In genomic region chr15:83699834-83700592, GRCm38 (mm10) we compare ENCODE assay signal across 16 mouse cellular contexts. TPM values are rescaled to one million over a fixed set of nuclear protein-coding genes. Genes with fewer than 3 reads are reported as not detected.
DNase-seq lines count a peak whose midpoint lies in the region; ATAC-seq and TF ChIP-seq lines count a peak whose summit lies in the region.
"Had no signal": no experiment of that assay in that cellular context is flagged by ENCODE, and none has a peak within 500 bp of the region (broad histone marks: within the 10 kb centered on the region; RNA-seq: fewer than 3 reads in every experiment).

No protein-coding gene starts in this region.

- no peaks in the 10 kb centered on the region for H3K27me3 ChIP-seq in stomach, embryonic 14.5 days (ENCODE audit: control insufficient read depth, insufficient read depth, low read length)
- no peaks in the 10 kb centered on the region for H3K27me3 ChIP-seq in stomach, postnatal 0 days (ENCODE audit: control insufficient read depth, insufficient read depth, low read length)
- peaks cover 7% of the 10 kb centered on the region; the same call in 1 of the 2 replicates for H3K27me3 ChIP-seq in forebrain, embryonic 12.5 days
- H3K27me3 ChIP-seq in limb, embryonic 12.5 days: no peaks in the 10 kb centered on the region; the same call in 1 of the 2 replicates
- H3K27me3 ChIP-seq: stomach, embryonic 15.5 days had no signal

- 0 out of 2 replicates have a peak, but pooled peaks have one; percentile 6 for ATAC-seq in stomach, embryonic 14.5 days (ENCODE audit: insufficient number of reproducible peaks, insufficient read depth, low FRiP score, low read depth)
- ATAC-seq in stomach, postnatal 0 days (ENCODE audit: low FRiP score, low TSS enrichment): no peak
- ATAC-seq in forebrain, embryonic 12.5 days (ENCODE audit: low FRiP score): peak; percentile 39; the same call in 1 of the 2 replicates
- ATAC-seq in limb, embryonic 12.5 days (ENCODE audit: insufficient number of reproducible peaks, insufficient read depth, low FRiP score, low TSS enrichment, low read depth): peak; percentile 56; the same call in 1 of the 2 replicates

- no peak overlapping the region for H3K27ac ChIP-seq in stomach, embryonic 14.5 days (ENCODE audit: low read length)
- no peak overlapping the region for H3K27ac ChIP-seq in stomach, postnatal 0 days (replicated peaks)
- 0 out of 2 replicates have a peak overlapping the region, but pooled peaks have one; percentile 42 for H3K27ac ChIP-seq in forebrain, embryonic 12.5 days
- H3K27ac ChIP-seq in limb, embryonic 12.5 days: peak overlapping the region; percentile 74
- H3K27ac ChIP-seq: stomach, embryonic 15.5 days had no signal

- H3K4me1 ChIP-seq in stomach, embryonic 14.5 days (ENCODE audit: control insufficient read depth, insufficient read depth, low read length): peaks cover 27% of the 10 kb centered on the region
- no peaks in the 10 kb centered on the region for H3K4me1 ChIP-seq in stomach, postnatal 0 days (replicated peaks; ENCODE audit: control insufficient read depth, insufficient read depth)
- peaks cover 47% of the 10 kb centered on the region for H3K4me1 ChIP-seq in forebrain, embryonic 12.5 days
- peaks cover 59% of the 10 kb centered on the region for H3K4me1 ChIP-seq in limb, embryonic 12.5 days (replicated peaks)

- 37% methylated on average over 11 of the region's 11 CpGs for WGBS in stomach, embryonic 14.5 days
- WGBS in stomach, postnatal 0 days: 48% methylated on average over 11 of the region's 11 CpGs
- 8% methylated on average over 11 of the region's 11 CpGs for WGBS in forebrain, embryonic 12.5 days
- WGBS in limb, embryonic 12.5 days: 11% methylated on average over 11 of the region's 11 CpGs

- no peak for TF ChIP-seq CTCF in stomach, postnatal 0 days (IDR thresholded peaks at IDR 0.05; ENCODE audit: low read depth)

- H3K4me2 ChIP-seq in stomach, embryonic 14.5 days (replicated peaks; ENCODE audit: low read depth, low read length): no peak overlapping the region
- no peak overlapping the region for H3K4me2 ChIP-seq in stomach, postnatal 0 days (replicated peaks; ENCODE audit: low read depth)
- H3K4me2 ChIP-seq in forebrain, embryonic 12.5 days: no peak overlapping the region
- H3K4me2 ChIP-seq in limb, embryonic 12.5 days: peak overlapping the region; percentile 13
- H3K4me2 ChIP-seq: lung, embryonic 14.5 days; stomach, embryonic 15.5 days had no signal

- no peaks in the 10 kb centered on the region for H3K9me3 ChIP-seq in stomach, embryonic 14.5 days (ENCODE audit: control insufficient read depth, low read depth, low read length)
- no peaks in the 10 kb centered on the region for H3K9me3 ChIP-seq in stomach, postnatal 0 days (ENCODE audit: control insufficient read depth, low read length)
- peaks cover 3% of the 10 kb centered on the region; the same call in 1 of the 2 replicates for H3K9me3 ChIP-seq in forebrain, embryonic 12.5 days
- H3K9me3 ChIP-seq in limb, embryonic 12.5 days: 0 out of 2 replicates have a peak, but pooled peaks cover 4% of the 10 kb centered on the region
- H3K9me3 ChIP-seq: stomach, embryonic 15.5 days had no signal

- no peak overlapping the region for H3K4me3 ChIP-seq in stomach, embryonic 14.5 days (ENCODE audit: low read depth, low read length)
- no peak overlapping the region for H3K4me3 ChIP-seq in stomach, postnatal 0 days (ENCODE audit: low read depth, low read length)
- H3K4me3 ChIP-seq in forebrain, embryonic 12.5 days (replicated peaks): no peak overlapping the region
- no peak overlapping the region for H3K4me3 ChIP-seq in limb, embryonic 12.5 days (replicated peaks)
- H3K4me3 ChIP-seq: stomach, embryonic 15.5 days had no signal

- H3K36me3 ChIP-seq in stomach, embryonic 14.5 days (ENCODE audit: control insufficient read depth, insufficient read depth, low read length): no peaks in the 10 kb centered on the region
- H3K36me3 ChIP-seq in stomach, postnatal 0 days (ENCODE audit: control insufficient read depth, insufficient read depth, low read length): no peaks in the 10 kb centered on the region
- peaks cover 17% of the 10 kb centered on the region for H3K36me3 ChIP-seq in forebrain, embryonic 12.5 days (replicated peaks)
- peaks cover 20% of the 10 kb centered on the region; the same call in 1 of the 2 replicates for H3K36me3 ChIP-seq in limb, embryonic 12.5 days
- H3K36me3 ChIP-seq: stomach, embryonic 15.5 days had no signal

- no peak for DNase-seq in stomach, postnatal 0 days (ENCODE audit: low spot score)
- DNase-seq in yolk sac, embryonic 10.5 days (ENCODE audit: low spot score): peak; percentile 26
- no peak for DNase-seq in layer of hippocampus, postnatal 14 days (ENCODE audit: low spot score in 2 of 2)
- DNase-seq in ovary, postnatal 10 days (ENCODE audit: low spot score): no peak
- DNase-seq in thymus, postnatal 14 days: no peak
- DNase-seq: adrenal gland, postnatal 36 days; cerebellum, adult 8-10 months; heart, adult 18-20 months; kidney, postnatal 25 days; lung, embryonic 14.5 days; right cerebral cortex, adult 18-20 months had no signal

- no peak for TF ChIP-seq EP300 in stomach, postnatal 0 days (optimal IDR thresholded peaks at IDR 0.05)

- no peak overlapping the region for H3K9ac ChIP-seq in stomach, embryonic 14.5 days (replicated peaks; ENCODE audit: low read depth, low read length)
- H3K9ac ChIP-seq in stomach, postnatal 0 days (ENCODE audit: low read length): no peak overlapping the region
- H3K9ac ChIP-seq in forebrain, embryonic 12.5 days: peak overlapping the region; percentile 4; the same call in 1 of the 2 replicates
- H3K9ac ChIP-seq in limb, embryonic 12.5 days (replicated peaks): 0 out of 2 replicates have a peak overlapping the region, but pooled peaks have one; percentile 31
- H3K9ac ChIP-seq: lung, embryonic 14.5 days; stomach, embryonic 15.5 days had no signal

RNA-seq across cellular contexts. Expression of gene Scube1, which starts 24.8 kb away (rescaled TPM):
- 9.8 and 12.3 TPM in 2 replicates for polyA plus RNA-seq in stomach, embryonic 14.5 days (2014; fragmentation: Nextera tagmentation; extraction: Ambion mirVana)
- polyA plus RNA-seq in stomach, postnatal 0 days (2015; fragmentation: Nextera tagmentation; extraction: Ambion mirVana): 5.0 and 5.5 TPM in 2 replicates
- polyA plus RNA-seq in forebrain, embryonic 12.5 days (2016; fragmentation: Nextera tagmentation; extraction: Ambion mirVana): 17.9 and 20.4 TPM in 2 replicates
- polyA plus RNA-seq in limb, embryonic 12.5 days (2016; fragmentation: Nextera tagmentation; extraction: Ambion mirVana): 33.6 and 36.7 TPM in 2 replicates
- total RNA-seq in layer of hippocampus, postnatal 14 days (2021): 10 to 100 TPM; 19.2 to 21.7 TPM
- total RNA-seq: CH12.LX had no signal

Comparison
In these comparisons a context has a peak if more than half of its experiments do, and no peak if none do; other contexts are left out.
1. H3K27ac ChIP-seq: peak in forebrain, embryonic 12.5 days (single experiment) and limb, embryonic 12.5 days (single experiment); none in stomach, embryonic 14.5 days (single experiment) and stomach, postnatal 0 days (single experiment).
2. H3K9ac ChIP-seq: peak in forebrain, embryonic 12.5 days (single experiment) and limb, embryonic 12.5 days (single experiment); none in stomach, embryonic 14.5 days (single experiment) and stomach, postnatal 0 days (single experiment).